Mouse (Mus musculus) adrenal gland (tissue): ENCODE data around the gene Rrp12.

Experiments used
- intact Hi-C: fragments of 180-260 bp; cut with DNase I; formaldehyde crosslinking; loops from one replicate; pipeline ENCODE4 v1.15.1; 2025

Rrp12 gene

GRCm38 (mm10) chr19:41850719-41851543 is 45.0 kb downstream of the Rrp12 start:
- intact Hi-C loops = no loop called here

- intact Hi-C loops = no loop called here
Measured at GRCm38 (mm10) chr19:41850021-41850718, 45.8 kb downstream of the Rrp12 start.

GRCm38 (mm10) chr19:41847992-41848851 is 47.8 kb downstream of the Rrp12 start, which contains the start of gene Frat2:
TSS of gene Frat2 (minus strand) at chr19:41848132.
- intact Hi-C loops = loop anchor here (5.0 kb wide), 1 partner anchor 46 kb away; the partner anchor contains the start of gene Arhgap19

- intact Hi-C loops = loop anchor here (5.0 kb wide), 1 partner anchor 45 kb away; the partner anchor contains the start of gene Arhgap19
Measured at GRCm38 (mm10) chr19:41847614-41847991, 48.4 kb downstream of the Rrp12 start.

- intact Hi-C loops = loop anchor here (5.0 kb wide), 1 partner anchor 45 kb away; the partner anchor contains the start of gene Arhgap19
Measured at GRCm38 (mm10) chr19:41847091-41847581, 48.8 kb downstream of the Rrp12 start.

GRCm38 (mm10) chr19:41846366-41847090 is 49.4 kb downstream of the Rrp12 start:
- intact Hi-C loops = loop anchor here (5.0 kb wide), 1 partner anchor 44 kb away; the partner anchor contains the start of gene Arhgap19

GRCm38 (mm10) chr19:41844345-41844744 is 51.6 kb downstream of the Rrp12 start:
- intact Hi-C loops = no loop called here

GRCm38 (mm10) chr19:41842706-41843105 is 53.3 kb downstream of the Rrp12 start:
- intact Hi-C loops = no loop called here

- intact Hi-C loops = no loop called here
Measured at GRCm38 (mm10) chr19:41842196-41842595, 53.8 kb downstream of the Rrp12 start.

GRCm38 (mm10) chr19:41841105-41841750 is 54.7 kb downstream of the Rrp12 start:
- intact Hi-C loops = no loop called here

- intact Hi-C loops = no loop called here
Measured at GRCm38 (mm10) chr19:41839685-41840084, 56.3 kb downstream of the Rrp12 start.

- intact Hi-C loops = no loop called here
Measured at GRCm38 (mm10) chr19:41838808-41839207, 57.2 kb downstream of the Rrp12 start.

GRCm38 (mm10) chr19:41837917-41838261 is 58.1 kb downstream of the Rrp12 start:
- intact Hi-C loops = no loop called here

GRCm38 (mm10) chr19:41837194-41837916 is 58.6 kb downstream of the Rrp12 start:
- intact Hi-C loops = no loop called here

GRCm38 (mm10) chr19:41836719-41837118 is 59.3 kb downstream of the Rrp12 start:
- intact Hi-C loops = no loop called here

- intact Hi-C loops = no loop called here
Measured at GRCm38 (mm10) chr19:41835816-41836215, 60.2 kb downstream of the Rrp12 start.

GRCm38 (mm10) chr19:41835407-41835806 is 60.6 kb downstream of the Rrp12 start:
- intact Hi-C loops = no loop called here

- intact Hi-C loops = no loop called here
Measured at GRCm38 (mm10) chr19:41832501-41833201, 63.3 kb downstream of the Rrp12 start.
